Mouse (Mus musculus): ENCODE data around the gene L2hgdh.

L2hgdh gene

GRCm38 (mm10) chr12:69724711-69725460 lies at the start of gene L2hgdh, which contains the start of gene Atp5s:
L2hgdh (minus strand) TSS chr12:69724873.
Atp5s (plus strand) TSS chr12:69724950.
- peak; percentile 96 for DNase-seq (ENCODE audit: low spot score)

DNA sequence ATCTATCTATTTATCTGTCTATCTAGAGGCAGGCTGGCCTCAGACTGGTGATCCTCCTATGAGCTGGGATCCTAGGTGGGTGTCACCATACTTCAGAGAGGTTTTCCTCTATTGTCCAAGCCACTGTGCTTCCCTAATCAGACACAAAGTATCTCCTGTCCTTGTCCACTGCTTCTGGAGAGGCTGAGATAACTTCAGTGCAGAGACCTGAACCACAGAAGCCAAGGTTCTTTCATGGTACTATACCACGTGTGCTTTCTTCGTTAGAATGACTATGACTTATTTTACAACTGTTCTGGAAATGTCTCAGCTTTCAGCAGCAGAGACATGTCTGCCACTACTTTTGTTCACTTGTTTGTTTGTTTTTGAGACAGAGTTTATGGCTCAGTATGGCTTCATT lies 44.2 kb upstream of the L2hgdh start:
- DNase-seq (ENCODE audit: low spot score): no peak

DNA sequence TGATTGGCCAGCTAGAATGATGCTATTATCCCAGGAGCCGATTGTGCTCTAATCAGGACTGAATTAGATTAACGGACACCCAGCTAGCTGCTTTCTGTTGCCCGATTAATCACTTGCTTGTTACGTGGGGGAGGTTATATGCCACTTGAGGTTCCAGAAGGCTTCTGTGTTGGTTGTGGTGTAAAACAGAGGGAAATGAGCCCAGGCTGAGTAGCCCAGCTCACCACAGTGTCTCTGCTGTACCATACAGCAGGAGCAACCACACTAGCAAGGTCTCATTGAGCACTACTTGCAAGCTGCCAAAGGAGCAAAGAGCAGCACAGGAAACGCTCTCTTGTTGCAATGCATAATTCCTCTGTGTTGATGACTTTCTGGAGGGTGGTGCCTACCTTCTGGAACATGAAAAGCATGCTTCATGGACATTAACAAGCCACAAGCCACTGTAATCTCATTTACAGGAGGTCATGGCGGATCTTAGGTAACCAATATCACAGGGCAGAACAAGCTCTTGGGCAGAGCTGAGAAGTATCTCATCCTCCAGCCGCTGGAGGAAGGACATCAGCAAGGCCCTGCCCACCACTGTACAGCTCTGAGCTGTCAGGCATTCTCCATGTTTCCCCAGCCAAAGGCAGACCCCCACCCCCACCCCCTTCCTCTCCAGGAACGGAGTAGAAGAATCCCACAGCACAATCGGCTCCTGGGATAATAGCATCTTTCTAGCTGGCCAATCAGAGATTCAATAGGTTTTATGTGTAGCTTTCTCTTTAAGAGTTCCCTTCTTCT lies 43.0 kb upstream of the L2hgdh start:
- DNase-seq (ENCODE audit: low spot score): no peak

GRCm38 (mm10) chr12:69766185-69766904 lies 41.7 kb upstream of the L2hgdh start:
- no peak for DNase-seq (ENCODE audit: low spot score)

GRCm38 (mm10) chr12:69765543-69765942 lies 40.9 kb upstream of the L2hgdh start:
- DNase-seq (ENCODE audit: low spot score): no peak

DNA sequence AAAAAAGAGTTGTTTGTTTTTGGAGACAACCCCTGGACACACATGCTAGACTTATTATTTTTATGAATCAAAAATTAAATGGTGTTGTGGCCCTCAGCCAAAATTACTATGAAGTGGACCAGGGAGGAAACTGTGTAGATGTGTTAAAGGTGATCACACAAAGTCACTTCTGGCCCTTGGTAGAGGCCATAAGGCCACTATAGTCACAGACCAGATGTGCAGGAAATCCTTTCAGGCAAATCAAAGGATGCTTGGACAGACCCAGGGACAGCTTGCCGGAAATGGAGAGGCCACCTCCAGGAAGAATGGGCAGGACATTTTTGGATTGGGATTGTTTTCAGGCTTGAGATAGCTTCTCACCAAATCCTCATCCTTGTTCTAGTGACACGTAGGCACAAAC lies 36.9 kb upstream of the L2hgdh start:
- DNase-seq (ENCODE audit: low spot score): no peak

DNA sequence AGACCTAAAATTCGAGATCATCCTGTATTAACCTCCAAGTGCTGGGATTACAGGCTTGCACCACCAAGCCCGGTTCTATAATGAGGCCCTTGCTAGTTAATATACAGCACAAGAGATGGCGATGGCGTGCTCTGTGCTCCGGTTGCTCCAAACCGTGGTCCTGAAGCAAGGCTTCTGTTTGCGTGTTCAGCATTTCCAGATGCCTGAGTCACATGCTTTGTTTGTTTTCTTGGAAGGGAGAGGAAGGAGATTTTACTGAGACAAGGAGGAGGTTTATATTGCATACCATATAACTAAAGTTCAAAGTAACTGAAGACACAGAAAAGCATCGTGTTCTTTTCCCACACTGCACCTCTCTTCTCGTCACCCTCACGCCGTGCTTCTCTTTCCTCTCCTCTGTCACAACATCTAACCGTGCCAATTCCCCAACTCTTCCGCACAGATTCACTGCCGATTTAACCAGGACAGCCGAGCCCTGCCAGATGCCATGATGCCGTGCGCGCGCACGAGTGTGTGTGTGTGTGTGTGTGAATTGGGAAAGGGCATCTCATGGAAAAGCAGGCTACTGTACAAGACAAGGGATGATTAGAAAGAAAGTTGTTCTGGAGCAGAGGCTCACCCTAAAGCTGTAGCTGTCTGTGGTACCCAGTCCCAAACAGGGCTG lies 36.2 kb upstream of the L2hgdh start:
- no peak for DNase-seq (ENCODE audit: low spot score)

GRCm38 (mm10) chr12:69760014-69760413 lies 35.3 kb upstream of the L2hgdh start:
- DNase-seq (ENCODE audit: low spot score): no peak

DNA sequence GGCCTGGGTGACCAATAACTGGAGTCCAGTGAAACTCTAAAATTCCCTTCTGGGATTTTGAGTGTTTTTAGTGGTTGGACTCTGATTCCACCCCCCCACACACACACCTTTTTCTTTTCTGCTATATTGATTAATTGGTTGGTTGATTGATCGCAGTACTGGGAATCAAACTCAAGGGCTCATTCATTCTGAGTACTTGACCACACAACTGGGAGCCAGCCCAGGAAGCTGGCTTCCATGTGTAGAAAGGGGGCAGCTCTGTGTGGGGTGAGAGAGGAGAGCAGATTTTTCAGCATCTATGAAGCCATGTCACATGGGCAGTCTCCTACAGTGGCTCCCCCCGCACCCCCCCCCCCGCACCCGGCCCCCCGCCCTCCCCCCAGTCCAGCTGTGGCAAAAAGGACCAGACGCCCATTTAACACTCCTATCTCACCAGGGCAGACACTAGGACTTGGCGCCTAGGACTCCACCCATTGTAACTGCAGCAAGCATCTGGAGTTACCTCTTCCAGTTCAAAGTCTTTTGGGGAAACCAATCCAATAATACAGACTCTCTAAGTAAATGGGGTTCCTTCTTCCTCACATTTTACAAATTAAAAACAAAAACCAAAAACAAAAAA lies 34.7 kb upstream of the L2hgdh start:
- DNase-seq (ENCODE audit: low spot score): peak; percentile 48

DNA sequence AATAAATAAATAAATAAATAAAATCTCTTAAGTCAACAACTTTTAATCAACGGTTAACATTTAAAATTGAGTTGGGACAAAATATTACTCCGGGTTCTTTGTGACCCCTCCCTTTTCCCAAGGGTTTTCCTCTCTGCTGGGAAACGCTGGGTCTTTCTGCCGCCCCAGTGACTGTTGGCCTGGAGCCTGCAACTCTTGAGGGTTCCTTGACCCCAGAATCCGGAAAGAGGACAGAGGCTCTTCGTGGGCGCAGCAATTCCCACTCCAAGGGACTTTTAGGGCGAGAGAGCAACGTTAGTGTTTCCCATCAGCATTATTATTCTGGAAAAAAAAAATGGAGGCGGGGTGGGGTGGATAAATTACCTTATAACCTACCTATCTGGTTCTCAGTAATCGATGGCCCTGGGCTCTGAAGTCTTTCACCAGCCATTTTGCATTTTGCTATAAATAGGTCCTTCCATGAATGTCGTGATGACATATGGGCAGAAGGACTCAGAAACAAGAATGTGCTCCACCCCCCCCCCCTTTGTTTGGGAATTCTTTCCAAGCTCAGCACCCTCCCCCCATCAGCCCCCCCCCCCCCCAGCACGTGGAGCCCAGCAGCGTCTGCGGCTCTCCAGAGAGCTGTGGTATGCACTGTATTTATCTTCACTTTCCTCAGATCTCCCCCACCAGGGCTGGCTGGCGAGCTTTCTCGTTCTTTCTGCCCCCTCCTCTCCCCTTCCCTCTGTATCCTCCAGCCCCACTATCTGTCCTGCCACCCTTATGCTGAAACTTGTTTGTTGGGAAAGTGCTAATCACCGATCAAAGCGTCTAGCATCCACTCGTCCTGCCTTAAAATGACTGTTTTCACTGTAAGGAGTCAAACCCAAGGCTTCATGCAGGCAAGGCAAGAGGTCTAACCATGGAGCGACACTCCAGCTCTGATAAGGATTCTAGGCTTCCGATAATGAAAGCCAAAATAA lies 33.8 kb upstream of the L2hgdh start:
- DNase-seq (ENCODE audit: low spot score): peak; percentile 56

DNA sequence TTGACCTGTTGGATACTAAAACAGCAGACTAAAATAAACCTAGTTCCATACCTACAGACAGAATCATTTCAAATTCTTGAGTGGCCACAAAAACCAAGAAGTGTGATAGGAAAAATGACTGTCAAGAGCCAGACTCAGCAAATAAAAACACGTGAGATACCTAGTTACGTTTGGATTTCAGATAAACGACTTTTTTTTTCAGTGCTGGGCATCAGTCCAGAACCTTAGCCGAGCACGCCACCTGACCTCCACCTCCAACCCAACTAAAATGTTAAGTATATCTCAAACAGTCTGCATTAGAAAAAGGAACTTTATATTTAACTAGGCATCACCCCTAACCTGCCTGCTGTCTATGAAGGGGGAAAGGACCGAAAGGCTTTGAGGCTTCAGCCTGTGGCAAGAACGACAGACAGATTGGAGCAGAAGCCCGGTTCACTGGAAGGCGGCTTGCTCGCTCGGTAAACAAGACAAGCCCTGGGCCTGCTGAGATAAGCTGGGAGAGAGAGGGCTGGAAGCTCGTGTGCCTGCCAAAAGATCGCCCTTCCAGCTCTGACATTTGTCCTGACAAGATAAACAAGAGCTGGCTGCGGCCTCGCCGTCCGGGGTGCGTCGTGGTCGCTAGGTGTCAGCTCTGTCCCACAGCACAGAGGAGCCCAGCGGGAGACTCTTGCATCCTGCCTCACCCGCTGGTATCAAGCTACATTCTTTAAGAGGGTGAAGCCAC lies 32.9 kb upstream of the L2hgdh start:
- DNase-seq (ENCODE audit: low spot score): peak; percentile 82

- no peak for DNase-seq (ENCODE audit: low spot score)
These were observed 31.3 kb upstream of the L2hgdh start for GRCm38 (mm10) chr12:69756015-69756414.

DNA sequence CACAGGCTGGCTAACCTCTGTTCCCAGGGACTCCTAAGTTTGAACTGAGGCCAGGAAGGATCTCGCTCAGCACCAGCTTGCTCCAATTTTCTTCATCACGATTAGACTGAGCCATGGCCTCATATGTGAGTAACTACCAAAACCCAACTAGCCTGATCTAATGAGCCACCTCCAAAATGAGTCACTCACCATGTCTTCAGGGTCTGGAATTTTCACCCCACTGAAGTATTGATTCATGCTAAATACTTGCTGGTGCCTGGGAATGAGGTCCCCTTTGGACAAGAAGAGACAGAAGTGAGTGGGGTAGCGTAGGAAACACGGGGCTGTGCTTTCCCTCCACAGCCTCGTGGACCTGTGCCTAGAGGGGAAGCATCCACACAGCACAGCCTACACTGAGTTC lies 29.3 kb upstream of the L2hgdh start:
- DNase-seq (ENCODE audit: low spot score): no peak

DNA sequence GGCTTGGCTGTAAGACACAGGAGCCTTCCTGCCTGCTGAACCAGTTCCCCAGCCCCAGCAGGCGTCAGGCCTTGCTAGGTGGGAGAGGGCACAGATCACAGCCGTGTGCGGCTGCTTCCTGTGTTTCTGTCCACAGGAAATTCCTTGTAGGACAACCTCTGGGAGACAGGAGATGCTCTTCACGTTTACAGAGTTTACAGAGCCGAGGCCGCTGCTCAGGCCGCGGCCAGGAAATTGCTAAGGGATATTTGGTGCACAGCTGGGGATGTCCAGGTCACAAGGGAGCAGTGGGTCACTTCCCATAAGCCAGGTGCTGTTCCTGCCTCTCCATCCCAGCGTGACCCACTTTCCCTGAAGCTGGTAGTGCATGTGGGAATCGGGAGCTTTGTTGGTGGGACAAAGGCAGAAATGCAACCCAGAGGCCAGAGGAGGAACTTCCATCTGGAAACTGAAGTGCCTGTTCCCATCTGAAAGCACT lies 27.2 kb upstream of the L2hgdh start:
- DNase-seq (ENCODE audit: low spot score): no peak

GRCm38 (mm10) chr12:69744138-69744537 lies 19.5 kb upstream of the L2hgdh start:
- no peak for DNase-seq (ENCODE audit: low spot score)

DNA sequence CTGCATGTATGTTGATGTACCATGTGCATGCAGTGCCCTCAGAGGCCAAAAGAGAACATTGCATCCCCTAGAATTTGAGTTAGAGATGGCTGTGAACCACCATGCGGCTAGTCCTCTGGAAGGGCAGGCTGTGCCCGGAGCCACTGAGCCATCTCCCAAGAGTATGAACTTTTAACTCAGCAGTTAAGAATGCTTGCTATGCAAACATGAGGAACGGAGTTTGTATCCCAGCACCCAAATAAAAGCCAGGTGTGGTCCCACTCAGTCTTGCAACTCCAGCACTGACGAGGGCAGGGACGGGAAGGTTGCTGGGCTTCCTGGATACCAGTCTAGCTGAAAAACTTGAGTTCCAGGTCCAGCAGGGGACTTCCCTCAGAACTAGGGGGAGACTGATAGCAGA lies 17.3 kb upstream of the L2hgdh start:
- DNase-seq (ENCODE audit: low spot score): no peak

DNA sequence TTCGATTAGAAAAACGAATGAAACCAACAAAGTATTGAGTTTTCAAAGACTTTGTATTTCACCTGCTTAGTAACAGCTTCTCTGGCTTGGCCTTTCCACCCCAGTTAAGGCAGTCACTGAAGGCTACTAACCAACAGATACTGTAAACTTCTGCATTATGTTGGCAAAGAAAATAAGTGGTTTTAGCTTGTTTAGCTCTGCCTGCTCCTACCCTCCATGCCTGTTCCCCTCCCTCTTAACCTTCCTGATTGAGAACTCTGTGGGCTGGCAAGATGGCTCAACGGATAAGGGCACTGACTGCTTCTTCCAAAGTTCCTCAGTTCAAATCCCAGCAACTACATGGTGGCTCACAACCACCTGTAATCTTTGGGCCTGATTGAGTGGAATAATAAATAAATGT lies 9.2 kb upstream of the L2hgdh start:
- no peak for DNase-seq (ENCODE audit: low spot score)

GRCm38 (mm10) chr12:69733518-69733917 lies 8.8 kb upstream of the L2hgdh start:
- no peak for DNase-seq (ENCODE audit: low spot score)

- DNase-seq (ENCODE audit: low spot score): no peak
These were observed 7.5 kb upstream of the L2hgdh start for GRCm38 (mm10) chr12:69732221-69732620.

GRCm38 (mm10) chr12:69730306-69730705 lies 5.6 kb upstream of the L2hgdh start:
- DNase-seq (ENCODE audit: low spot score): no peak
